Mouse (Mus musculus): ENCODE data around the gene Serpina5. TPM values are rescaled to one million over a fixed set of nuclear protein-coding genes. Genes with fewer than 3 reads are reported as not detected.

Serpina5 gene
- not detected for polyA plus RNA-seq (2015; fragmentation: Illumina TruSeq; extraction: RNeasy Lipid Tissue Mini Kit (QIAGEN cat#74804); ENCODE audit: insufficient read depth, low replicate concordance)

DNA sequence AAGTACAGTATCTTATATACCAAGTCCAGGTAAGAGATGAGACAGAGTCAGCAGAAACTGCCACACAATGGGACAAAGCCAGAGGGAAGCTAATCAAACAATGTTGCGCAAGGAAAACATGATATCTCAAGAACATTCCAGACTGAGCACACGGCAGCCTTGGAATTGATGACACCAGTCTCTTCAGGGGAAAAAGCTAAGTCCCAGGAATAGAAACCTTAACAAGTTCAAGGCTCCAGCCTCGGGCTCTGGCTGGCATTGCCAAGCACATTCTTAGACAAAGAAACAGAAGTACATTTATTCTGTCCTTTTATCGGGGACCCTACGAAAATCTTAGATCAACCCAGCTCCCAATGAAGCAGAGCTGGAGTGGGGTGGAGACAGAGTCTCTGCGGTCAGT is at the start of gene Serpina5:
TSS of gene Serpina5 (plus strand) at position 346 of the 400 bp plus-strand sequence.

DNA sequence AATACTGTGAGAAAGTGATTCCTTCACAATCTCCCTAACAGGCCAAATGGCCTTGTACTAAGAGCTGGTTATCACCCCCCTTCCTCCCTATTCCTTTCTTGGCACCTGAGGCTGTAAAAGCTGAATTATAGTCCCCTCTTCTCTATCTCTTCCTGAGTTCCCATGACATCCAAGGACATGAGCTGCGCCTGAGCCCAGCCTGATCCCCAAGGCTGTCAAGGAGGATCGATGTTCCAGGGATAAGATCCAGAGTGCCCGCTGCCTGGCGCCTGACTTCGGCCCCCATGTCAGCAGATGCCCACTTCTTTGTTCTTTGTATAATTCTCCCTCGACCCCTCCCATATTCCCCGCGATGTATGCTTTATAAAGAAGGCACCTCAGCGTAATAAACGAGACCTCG is 11.4 kb downstream of the Serpina5 start, which contains the start of gene Serpina3a:
TSS of gene Serpina3a (plus strand) at position 392 of the 400 bp plus-strand sequence.

DNA sequence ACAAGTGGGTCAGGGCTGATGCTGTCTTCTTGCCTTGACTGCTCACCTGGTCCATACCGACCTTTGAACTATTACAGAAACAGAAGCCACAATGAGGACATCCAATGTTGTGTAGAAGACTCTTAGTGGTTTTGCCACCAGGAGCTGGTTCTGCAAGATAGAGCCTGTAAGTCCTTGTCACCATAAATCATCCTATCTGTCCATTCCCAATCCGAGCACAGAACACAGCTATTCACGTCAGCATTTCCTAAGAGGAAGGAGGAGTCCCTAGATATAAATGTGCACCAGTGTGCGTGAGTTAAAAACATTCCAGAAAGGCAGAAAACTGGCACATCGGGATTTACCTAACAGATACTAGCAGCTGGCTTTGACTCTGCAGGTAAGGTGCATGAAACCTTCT is 26.8 kb downstream of the Serpina5 start, which contains the start of gene Serpina3b:
TSS of gene Serpina3b (plus strand) at position 301 of the 400 bp plus-strand sequence.

DNA sequence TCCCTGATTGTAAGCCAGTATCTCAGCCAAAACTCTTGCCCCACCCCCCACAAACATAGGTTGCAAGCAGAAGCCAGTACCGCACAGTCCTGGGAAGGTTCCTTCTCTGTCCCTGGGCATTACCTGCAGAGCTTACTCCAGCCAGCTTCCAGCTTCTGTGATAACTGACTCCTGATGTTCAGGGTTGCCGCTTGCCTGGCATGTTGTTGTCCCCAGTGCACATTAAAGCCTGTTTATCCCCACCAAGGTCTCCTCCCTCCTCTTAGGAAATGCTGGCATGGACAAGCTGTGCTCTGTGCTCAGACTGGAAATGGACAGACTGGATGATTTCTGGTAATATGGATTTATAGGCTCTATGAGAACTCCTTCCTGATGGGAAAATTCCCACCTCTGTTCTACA is 52.7 kb downstream of the Serpina5 start, which contains the start of gene Serpina3c:
TSS of gene Serpina3c (minus strand) at position 215 of the 400 bp plus-strand sequence.

Other genes with a start within 250 kb of the Serpina5 start
- gene Serpina1a, start 237.6 kb upstream of the Serpina5 start, polyA plus RNA-seq (2015; fragmentation: Illumina TruSeq; extraction: RNeasy Lipid Tissue Mini Kit (QIAGEN cat#74804); ENCODE audit: insufficient read depth, low replicate concordance): 0.65 TPM
- gene Serpina1c, start 196.2 kb upstream of the Serpina5 start, polyA plus RNA-seq (2015; fragmentation: Illumina TruSeq; extraction: RNeasy Lipid Tissue Mini Kit (QIAGEN cat#74804); ENCODE audit: insufficient read depth, low replicate concordance): 2.2 TPM
- 2.5 TPM for gene Serpina1e, start 142.1 kb upstream of the Serpina5 start, polyA plus RNA-seq (2015; fragmentation: Illumina TruSeq; extraction: RNeasy Lipid Tissue Mini Kit (QIAGEN cat#74804); ENCODE audit: insufficient read depth, low replicate concordance)
- 0.28 TPM for gene Serpina11, start 111.2 kb upstream of the Serpina5 start, polyA plus RNA-seq (2015; fragmentation: Illumina TruSeq; extraction: RNeasy Lipid Tissue Mini Kit (QIAGEN cat#74804); ENCODE audit: insufficient read depth, low replicate concordance)
- gene Serpina9, start 87.4 kb upstream of the Serpina5 start, polyA plus RNA-seq (2015; fragmentation: Illumina TruSeq; extraction: RNeasy Lipid Tissue Mini Kit (QIAGEN cat#74804); ENCODE audit: insufficient read depth, low replicate concordance): 0.15 TPM
- 0.23 TPM for gene Serpina12, start 56.7 kb upstream of the Serpina5 start, polyA plus RNA-seq (2015; fragmentation: Illumina TruSeq; extraction: RNeasy Lipid Tissue Mini Kit (QIAGEN cat#74804); ENCODE audit: insufficient read depth, low replicate concordance)
- gene Serpina3a, start 11.6 kb downstream of the Serpina5 start, polyA plus RNA-seq (2015; fragmentation: Illumina TruSeq; extraction: RNeasy Lipid Tissue Mini Kit (QIAGEN cat#74804); ENCODE audit: insufficient read depth, low replicate concordance): not detected
- gene Serpina3b, start 26.9 kb downstream of the Serpina5 start, polyA plus RNA-seq (2015; fragmentation: Illumina TruSeq; extraction: RNeasy Lipid Tissue Mini Kit (QIAGEN cat#74804); ENCODE audit: insufficient read depth, low replicate concordance): 0.65 TPM
- 1.0 TPM for gene Serpina3c, start 52.8 kb downstream of the Serpina5 start, polyA plus RNA-seq (2015; fragmentation: Illumina TruSeq; extraction: RNeasy Lipid Tissue Mini Kit (QIAGEN cat#74804); ENCODE audit: insufficient read depth, low replicate concordance)
- 16.8 TPM for gene Serpina3f, start 113.4 kb downstream of the Serpina5 start, polyA plus RNA-seq (2015; fragmentation: Illumina TruSeq; extraction: RNeasy Lipid Tissue Mini Kit (QIAGEN cat#74804); ENCODE audit: insufficient read depth, low replicate concordance)
- 257 TPM for gene Serpina3g, start 135.1 kb downstream of the Serpina5 start, polyA plus RNA-seq (2015; fragmentation: Illumina TruSeq; extraction: RNeasy Lipid Tissue Mini Kit (QIAGEN cat#74804); ENCODE audit: insufficient read depth, low replicate concordance)
- 2.7 TPM for gene Serpina3i, start 162.0 kb downstream of the Serpina5 start, polyA plus RNA-seq (2015; fragmentation: Illumina TruSeq; extraction: RNeasy Lipid Tissue Mini Kit (QIAGEN cat#74804); ENCODE audit: insufficient read depth, low replicate concordance)
- gene Serpina3j, start 213.4 kb downstream of the Serpina5 start, polyA plus RNA-seq (2015; fragmentation: Illumina TruSeq; extraction: RNeasy Lipid Tissue Mini Kit (QIAGEN cat#74804); ENCODE audit: insufficient read depth, low replicate concordance): not detected
- not detected for gene Serpina3k, start 237.4 kb downstream of the Serpina5 start, polyA plus RNA-seq (2015; fragmentation: Illumina TruSeq; extraction: RNeasy Lipid Tissue Mini Kit (QIAGEN cat#74804); ENCODE audit: insufficient read depth, low replicate concordance)
- gene Serpina3m, start 237.4 kb downstream of the Serpina5 start, polyA plus RNA-seq (2015; fragmentation: Illumina TruSeq; extraction: RNeasy Lipid Tissue Mini Kit (QIAGEN cat#74804); ENCODE audit: insufficient read depth, low replicate concordance): 0.28 TPM